Mouse (Mus musculus) adrenal gland, postnatal 36 days (tissue): ENCODE results near the gene Gm27235. TPM values are rescaled to one million over a fixed set of nuclear protein-coding genes. Genes with fewer than 3 reads are reported as not detected.
"Not testable (repeated sequence)": the region's sequence is repeated elsewhere in the genome, so short reads cannot be mapped to it uniquely, and the experiment has no call there.

Source experiments
- DNase-seq, 2 experiments: peaks; one replicate each; pipeline ENCODE4 v3.0.0; 2021; ENCODE audit warnings: mixed read lengths in 1 of 2
- long read RNA-seq, 2 experiments: library from polyadenylated mRNA; stranded (forward); transcript quantifications; one replicate each; pipeline ENCODE4 v2.0.0; 2021; ENCODE audit warnings: borderline sequencing depth in 2 of 2
- total RNA-seq, 2 experiments: library from RNA; stranded (reverse); gene quantifications; 2 replicates each; pipeline ENCODE4 v1.2.3; 2021

Gene Gm27235
- total RNA-seq: not detected
- long read RNA-seq, experiment 1: 0 reads
- long read RNA-seq, experiment 2: 0 reads

GRCm38 (mm10) chr9:35790001-35790400 lies at the start of gene Gm27235, which contains the start of gene D730048I06Rik:
Gm27235 (minus strand) TSS chr9:35790101.
D730048I06Rik (minus strand) TSS chr9:35790112.
- no peak for DNase-seq

GRCm38 (mm10) chr9:35817881-35818280 lies 28.0 kb upstream of the Gm27235 start:
- not testable (repeated sequence) for DNase-seq

- no peak for DNase-seq
Measured at GRCm38 (mm10) chr9:35798146-35798545, 8.2 kb upstream of the Gm27235 start.

GRCm38 (mm10) chr9:35778009-35778408 lies 11.9 kb downstream of the Gm27235 start, which contains the start of gene Gm17727:
Gm17727 (minus strand) TSS chr9:35778109.
- no peak for DNase-seq

GRCm38 (mm10) chr9:35756843-35757242 lies 33.1 kb downstream of the Gm27235 start:
- no peak for DNase-seq

- DNase-seq: no peak
Measured at GRCm38 (mm10) chr9:35740749-35741148, 49.2 kb downstream of the Gm27235 start, which contains the start of gene Gm17677. Gm17677 (plus strand) TSS chr9:35741049.

Other genes with a start within 250 kb of the Gm27235 start
- under 1 TPM; 0.56 to 0.79 TPM for gene Ddx25, start 231.6 kb downstream of the Gm27235 start, total RNA-seq
- gene Pus3, start 231.5 kb downstream of the Gm27235 start, total RNA-seq: 10 to 100 TPM; 10.6 to 13.3 TPM
- under 1 TPM; 0.16 to 0.60 TPM for gene Pate2, start 219.8 kb downstream of the Gm27235 start, total RNA-seq
- gene Hyls1, start 219.7 kb downstream of the Gm27235 start, total RNA-seq: 1 to 10 TPM; 3.3 to 4.2 TPM
- gene Pate4, start 178.2 kb downstream of the Gm27235 start, total RNA-seq: not detected
- not detected for gene Pate3, start 141.9 kb downstream of the Gm27235 start, total RNA-seq
- gene Pate1, start 102.7 kb downstream of the Gm27235 start, total RNA-seq: not detected
- gene Gm17677, start 49.1 kb downstream of the Gm27235 start, total RNA-seq: not detected
- gene Gm17727, start 12.0 kb downstream of the Gm27235 start, total RNA-seq: not detected
- not detected for gene D730048I06Rik, start within 50 bp of the Gm27235 start, total RNA-seq
- gene 9230110F15Rik, start 54.0 kb upstream of the Gm27235 start, total RNA-seq: not detected
- not detected for gene 9230113P08Rik, start 118.3 kb upstream of the Gm27235 start, total RNA-seq